Mouse (Mus musculus): ENCODE measurements around the gene Mrps18a.

DNA sequence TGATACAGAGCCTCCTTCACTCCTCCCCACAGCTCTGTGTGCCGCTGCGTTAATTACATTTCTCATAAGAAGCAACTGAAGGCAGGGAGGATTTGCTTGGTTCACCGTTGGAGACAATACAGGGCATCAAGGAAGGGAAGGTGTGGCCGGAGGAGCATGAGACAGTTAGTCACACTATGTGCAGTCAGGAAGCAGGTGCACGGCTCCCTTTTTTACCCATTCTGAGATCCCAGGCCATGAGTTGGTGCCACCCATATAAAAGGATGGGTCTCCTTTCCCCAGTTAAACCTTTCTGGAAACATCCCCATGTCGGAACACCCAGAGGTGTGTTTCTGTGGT lies 46.8 kb upstream of the Mrps18a start:
- TF ChIP-seq POLR2A (IDR thresholded peaks at IDR 0.05; ENCODE audit: borderline replicate concordance, extremely low read depth, insufficient read depth, insufficient read length, poor library complexity, severe bottlenecking) (no peak), CTCF (IDR thresholded peaks at IDR 0.05; ENCODE audit: borderline replicate concordance, extremely low read depth, insufficient read depth, insufficient read length) (no peak)
